Mouse (Mus musculus) kidney, adult 2 months (tissue): ENCODE data around the gene Rbm28.

ENCODE experiments used
- CTCF ChIP-seq: fragments of 200-500 bp; conservative IDR thresholded peaks from 2 replicates; pipeline ENCODE4 v1.5.1; 2011; ENCODE audit warnings: low read depth, mild to moderate bottlenecking, control low read depth, low read length, moderate library complexity, mixed read lengths; ENCODE audit not compliant: insufficient read depth, insufficient read length
- POLR2A ChIP-seq: fragments of 200-500 bp; IDR thresholded peaks from one replicate; pipeline ENCODE4 v1.6.1; 2011; ENCODE audit warnings: low read depth, low read length, control low read depth

DNA sequence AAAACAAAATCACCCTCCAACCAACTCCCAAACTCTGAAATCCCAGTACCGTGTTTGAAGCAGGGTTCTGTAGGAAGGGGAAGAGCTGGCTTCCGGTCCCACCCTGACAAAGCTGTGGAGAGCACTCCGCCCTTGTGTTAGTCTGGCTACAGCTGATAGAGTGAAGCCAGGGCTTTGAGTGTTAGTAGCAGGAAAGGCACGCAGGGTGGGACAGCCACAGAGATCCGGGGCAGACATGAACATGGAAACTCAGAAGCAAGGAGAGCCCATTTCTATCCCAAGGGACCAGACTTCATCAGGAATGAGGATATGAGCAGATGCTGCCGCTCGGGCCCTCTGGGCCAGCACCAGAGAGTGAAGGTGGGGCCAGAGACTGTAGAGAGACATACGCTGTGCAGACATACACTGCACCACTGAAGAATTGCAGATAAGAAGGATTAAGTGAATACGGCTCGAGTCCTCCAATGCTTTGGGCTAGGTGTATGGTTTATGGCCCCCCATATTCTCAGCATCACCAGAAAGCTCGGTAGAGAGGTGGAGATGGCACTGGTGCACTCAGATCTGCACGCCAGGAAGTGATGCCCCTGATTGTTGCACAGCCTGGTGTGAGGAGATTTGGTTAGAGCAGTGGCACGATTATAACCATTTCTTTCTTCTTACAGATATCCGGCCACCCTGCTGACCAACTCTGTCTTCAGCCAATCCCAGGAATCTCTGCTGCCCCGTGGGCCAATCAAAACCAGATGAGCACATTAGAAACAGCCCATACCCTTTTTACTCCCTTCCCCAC, 29.4 kb upstream of the Rbm28 start:
- TF ChIP-seq POLR2A (no peak), CTCF (no peak)
